Mouse (Mus musculus) kidney, adult 11 months (tissue): ENCODE data around the gene Abce1.
"Not testable (repeated sequence)": the region's sequence is repeated elsewhere in the genome, so short reads cannot be mapped to it uniquely, and the experiment has no call there.

Source experiments
- DNase-seq: peaks from one replicate; pipeline ENCODE4 v3.0.0; 2022

The Abce1 gene

DNA sequence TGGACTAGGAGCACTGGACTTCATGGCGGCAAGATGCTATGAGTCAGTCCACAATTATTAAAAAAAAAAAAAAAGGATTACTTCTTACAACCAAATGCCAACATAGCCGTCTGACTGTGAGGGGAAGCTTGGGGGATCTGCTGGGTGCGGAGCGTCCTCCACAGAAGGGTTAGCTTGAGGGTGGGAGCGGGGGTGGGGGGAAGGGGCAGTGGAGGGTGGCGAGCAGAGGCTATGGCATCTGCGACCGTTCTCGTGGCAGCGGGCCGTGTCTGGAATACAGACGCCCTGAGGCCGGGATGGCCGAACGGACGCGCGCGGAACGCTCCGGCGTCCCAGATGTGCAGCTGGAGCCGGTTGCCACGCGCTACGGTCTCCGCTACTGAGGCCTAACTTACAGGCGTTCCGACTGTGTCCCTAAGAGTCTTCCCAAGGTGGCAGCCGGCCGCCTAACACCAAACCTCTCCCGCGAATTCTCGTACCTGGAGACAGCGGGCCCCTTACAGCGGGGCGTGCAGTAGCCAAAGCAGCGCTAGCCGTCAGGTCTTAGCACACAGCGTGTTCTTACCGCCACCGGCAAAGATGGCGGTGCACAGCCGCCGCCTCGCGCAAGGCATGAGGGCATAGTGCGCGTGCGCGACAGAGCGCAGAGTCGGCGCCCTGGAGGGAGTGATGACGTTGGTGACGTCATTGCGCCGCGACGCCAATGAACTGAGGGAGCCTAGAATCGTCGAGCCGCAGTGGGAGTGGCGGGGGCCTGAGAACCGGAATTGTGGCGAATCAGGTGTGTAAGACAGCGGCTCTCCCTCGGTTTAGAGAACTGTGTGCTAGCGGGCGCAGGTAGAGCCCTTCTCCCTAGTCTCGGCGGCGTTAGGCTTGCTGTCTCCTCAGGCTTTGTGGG lies at the start of gene Abce1, which contains the start of gene Anapc10:
TSS of gene Abce1 (minus strand) at position 677 of the 898 bp plus-strand sequence.
TSS of gene Anapc10 (plus strand) at position 757 of the 898 bp plus-strand sequence.
- peak; percentile 97 for DNase-seq

DNA sequence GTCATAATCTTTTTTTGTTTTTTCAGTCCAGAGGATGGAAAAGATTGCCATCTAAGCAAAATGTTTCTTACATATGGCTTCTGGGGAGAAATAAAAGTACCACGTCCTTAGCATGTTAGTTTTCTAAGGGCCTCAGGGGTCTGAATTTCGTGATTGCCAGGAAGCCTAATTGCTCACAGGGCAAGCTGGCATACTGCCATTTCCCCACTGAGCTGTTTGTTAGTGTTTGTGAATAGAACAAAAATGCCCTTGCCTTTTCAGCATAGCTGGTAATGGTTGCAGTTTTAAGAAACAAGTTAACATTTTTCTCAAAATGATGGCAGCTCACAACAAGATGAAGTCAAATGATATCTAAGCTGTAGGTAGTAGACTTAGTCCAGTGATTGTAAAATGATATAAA lies 38.8 kb upstream of the Abce1 start:
- DNase-seq, result no peak

- no peak for DNase-seq
Measured at GRCm38 (mm10) chr8:79748591-79748990, 37.1 kb upstream of the Abce1 start.

DNA sequence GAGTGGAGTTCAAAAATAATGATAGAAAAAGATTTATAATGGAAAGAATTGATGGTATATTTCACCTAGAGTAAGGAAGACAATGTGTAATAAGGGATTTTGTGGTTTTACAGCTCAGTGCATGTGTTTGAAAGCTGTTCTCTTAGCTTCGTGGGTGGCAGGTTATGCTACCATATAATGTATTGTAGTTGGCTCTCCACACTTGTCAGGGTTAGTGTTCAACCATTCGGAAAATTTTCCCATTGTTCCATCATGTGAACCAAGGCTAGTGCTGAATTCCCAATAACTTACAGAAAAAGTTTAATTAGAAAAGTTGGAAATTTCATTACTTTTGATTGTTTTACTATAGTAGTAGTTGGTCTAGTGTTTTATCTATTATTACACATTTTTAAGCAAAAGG lies 36.6 kb upstream of the Abce1 start:
- no peak for DNase-seq

GRCm38 (mm10) chr8:79734304-79734703 lies 22.8 kb upstream of the Abce1 start:
- DNase-seq, result no peak

- DNase-seq, result no peak
Measured at GRCm38 (mm10) chr8:79727900-79728299, 16.4 kb upstream of the Abce1 start.

GRCm38 (mm10) chr8:79724589-79724988 lies 13.0 kb upstream of the Abce1 start:
- DNase-seq, result no peak

DNA sequence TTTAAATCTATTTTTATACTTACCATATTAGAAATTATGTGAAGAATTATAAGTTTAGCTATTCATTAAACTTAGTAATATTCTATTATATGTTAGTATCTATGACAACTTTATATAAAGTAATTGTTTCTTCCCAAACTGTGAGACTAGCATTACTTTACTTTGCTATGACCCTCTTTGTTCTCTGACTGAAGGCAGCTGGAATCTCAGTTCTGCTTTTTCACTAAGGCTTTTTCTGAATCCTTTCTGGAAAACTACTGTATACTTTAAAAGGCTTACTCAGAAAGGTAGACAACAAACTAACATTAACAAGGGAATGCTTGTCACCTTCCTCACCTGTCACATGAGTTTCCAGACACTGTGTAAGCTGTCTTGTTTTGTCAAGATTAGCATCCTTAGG lies 11.8 kb upstream of the Abce1 start:
- no peak for DNase-seq

GRCm38 (mm10) chr8:79721537-79721936 lies 10.0 kb upstream of the Abce1 start:
- DNase-seq, result no peak

- DNase-seq, result no peak
Measured at GRCm38 (mm10) chr8:79712676-79713075, 1.1 kb upstream of the Abce1 start.

DNA sequence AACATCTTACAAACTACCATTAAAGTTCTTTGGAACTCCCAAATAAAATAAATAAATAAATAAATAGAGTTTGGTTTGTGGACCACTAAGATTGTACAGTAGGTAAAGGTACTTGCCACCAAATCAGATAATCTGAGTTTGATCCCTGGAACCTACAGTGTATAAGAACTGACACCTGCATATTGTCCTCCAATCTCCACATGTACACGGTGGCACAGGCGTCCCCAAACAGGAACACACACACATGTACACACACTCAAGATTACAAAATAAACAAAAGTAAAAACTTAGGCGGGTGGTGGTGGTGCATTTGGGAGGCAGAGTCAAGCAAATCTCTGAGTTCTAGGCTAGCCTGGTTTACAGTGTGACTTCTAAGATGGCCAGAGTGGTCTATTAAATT lies 4.9 kb downstream of the Abce1 start:
- DNase-seq, result no peak

DNA sequence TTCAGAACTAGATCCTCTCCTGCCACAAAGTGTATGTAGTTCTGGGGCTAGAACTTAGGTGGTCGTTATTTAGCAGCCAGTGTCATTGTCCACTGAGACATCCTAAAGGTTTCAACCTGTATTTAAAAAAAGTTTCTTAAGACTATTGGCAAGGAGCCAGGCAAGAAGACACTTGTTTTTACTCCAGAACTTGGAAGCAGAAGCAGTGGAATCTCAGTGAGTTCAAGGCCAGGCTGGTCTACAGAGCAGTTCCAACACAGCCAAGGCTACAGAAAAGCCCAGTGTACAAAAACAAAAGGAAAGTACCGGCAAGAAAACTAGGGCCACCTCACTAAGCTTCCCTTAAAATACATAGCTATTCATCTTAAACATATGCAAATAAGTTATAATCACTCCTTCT lies 19.0 kb downstream of the Abce1 start:
- no peak for DNase-seq

- DNase-seq, result not testable (repeated sequence)
Measured at GRCm38 (mm10) chr8:79685927-79686326, 25.6 kb downstream of the Abce1 start.

- no peak for DNase-seq
Measured at GRCm38 (mm10) chr8:79680965-79681364, 30.6 kb downstream of the Abce1 start.

DNA sequence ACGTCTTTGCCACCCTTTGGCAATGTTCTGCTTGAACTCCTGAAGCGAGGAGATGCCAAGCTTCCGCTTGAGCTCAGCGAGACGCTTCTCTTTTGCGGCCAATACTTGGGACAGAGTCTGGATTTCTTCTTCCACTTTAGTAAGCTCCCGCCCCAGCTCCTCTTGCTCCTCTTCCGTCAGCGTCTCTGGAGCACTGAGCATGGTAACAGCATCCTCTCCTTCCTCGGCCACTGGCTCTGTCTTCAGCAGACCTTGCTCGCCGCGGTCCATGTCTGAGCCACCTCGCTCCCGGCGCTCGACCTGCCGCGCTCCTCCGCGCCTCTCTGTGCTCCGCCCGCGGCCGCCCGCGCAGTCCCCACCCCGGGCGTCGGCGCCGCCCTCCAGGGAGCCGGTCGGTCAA lies 31.0 kb downstream of the Abce1 start:
- no peak for DNase-seq

DNA sequence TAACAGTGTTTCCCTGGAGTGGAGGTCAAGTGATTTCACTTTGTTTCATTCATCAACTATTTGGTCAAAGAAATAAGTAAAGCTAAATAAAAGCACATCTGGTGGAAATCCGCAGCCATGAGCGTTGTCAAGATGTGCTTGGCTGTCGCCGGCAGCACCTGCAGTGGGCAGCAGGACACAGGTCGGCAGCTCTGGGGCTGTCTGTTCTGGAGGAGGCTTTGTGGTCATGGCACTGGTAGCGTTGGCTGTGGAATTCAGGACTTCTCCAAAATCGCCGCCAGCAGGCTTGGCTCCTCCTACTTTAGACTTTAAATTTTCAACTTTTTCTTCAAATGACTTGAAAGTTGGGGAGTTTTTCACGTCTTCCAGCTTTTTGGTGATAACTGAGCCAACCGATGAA lies 31.5 kb downstream of the Abce1 start:
- not testable (repeated sequence) for DNase-seq

GRCm38 (mm10) chr8:79679005-79679404 lies 32.5 kb downstream of the Abce1 start:
- no peak for DNase-seq

GRCm38 (mm10) chr8:79676461-79676860 lies 35.1 kb downstream of the Abce1 start:
- no peak for DNase-seq

DNA sequence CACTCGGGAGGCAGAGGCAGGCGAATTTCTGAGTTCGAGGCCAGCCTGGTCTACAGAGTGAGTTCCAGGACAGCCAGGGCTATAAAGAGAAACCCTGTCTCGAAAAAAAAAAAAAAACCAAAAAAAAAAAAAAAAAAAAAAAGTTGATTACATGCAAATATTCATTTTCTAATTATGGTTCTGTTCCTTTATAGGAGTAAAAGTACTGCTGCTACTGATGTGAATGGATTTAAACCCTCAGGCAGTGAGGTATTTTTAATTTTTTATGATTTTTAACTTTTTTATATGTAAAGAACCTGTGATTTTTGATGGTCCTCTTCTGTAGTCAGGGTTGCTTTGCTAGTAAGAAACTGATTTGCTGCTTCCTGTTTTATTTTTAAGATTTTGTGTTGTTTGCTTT lies 52.8 kb downstream of the Abce1 start:
- DNase-seq, result not testable (repeated sequence)

- DNase-seq, result no peak
Measured at GRCm38 (mm10) chr8:79653736-79654135, 57.8 kb downstream of the Abce1 start.

- no peak for DNase-seq
Measured at GRCm38 (mm10) chr8:79650158-79650814, 61.3 kb downstream of the Abce1 start.

- no peak for DNase-seq
Measured at GRCm38 (mm10) chr8:79649569-79649968, 62.0 kb downstream of the Abce1 start.

GRCm38 (mm10) chr8:79641119-79641518 lies 70.4 kb downstream of the Abce1 start:
- DNase-seq, result no peak
